Mouse (Mus musculus) midbrain, embryonic 11.5 days (tissue): Measurements from ENCODE around the gene Olfr749. TPM values are rescaled to one million over a fixed set of nuclear protein-coding genes. Genes with fewer than 3 reads are reported as not detected.
"Not testable (repeated sequence)": the region's sequence is repeated elsewhere in the genome, so short reads cannot be mapped to it uniquely, and the experiment has no call there.

Source experiments
- ATAC-seq: fragments of 200-750 bp; cut with Nextera tagmentation; 2 replicates; pipeline ENCODE4 v1.8.0; 2017; ENCODE audit warnings: moderate TSS enrichment, moderate library complexity; ENCODE audit not compliant: low FRiP score
- DNase-seq: peaks from one replicate; pipeline ENCODE4 v3.0.0; 2015; ENCODE audit warnings: low spot score; ENCODE audit errors: missing footprints
- H3K27ac ChIP-seq: fragments of 300-500 bp; sonication (generic); 2 replicates; pipeline ENCODE4 v1.5.1; 2014; ENCODE audit warnings: low read depth, low read length
- H3K27me3 ChIP-seq: fragments of 300-500 bp; sonication (generic); 2 replicates; pipeline ENCODE4 v1.6.1; 2014; ENCODE audit warnings: mild to moderate bottlenecking, low read length, moderate library complexity, mixed read lengths; ENCODE audit not compliant: control insufficient read depth, insufficient read depth
- H3K36me3 ChIP-seq: fragments of 300-500 bp; sonication (generic); 2 replicates; pipeline ENCODE4 v1.6.1; 2014; ENCODE audit warnings: mild to moderate bottlenecking, low read length, moderate library complexity, mixed read lengths; ENCODE audit not compliant: control insufficient read depth, insufficient read depth
- H3K4me1 ChIP-seq: fragments of 300-500 bp; sonication (generic); 2 replicates; pipeline ENCODE4 v1.6.1; 2014; ENCODE audit warnings: low read length; ENCODE audit not compliant: control insufficient read depth, insufficient read depth
- H3K4me2 ChIP-seq: fragments of 300-500 bp; sonication (generic); 2 replicates; pipeline ENCODE4 v1.6.1; 2014; ENCODE audit warnings: mild to moderate bottlenecking, moderate library complexity
- H3K4me3 ChIP-seq: fragments of 300-500 bp; sonication (generic); 2 replicates; pipeline ENCODE4 v1.5.1; 2014; ENCODE audit warnings: low read depth, low read length
- H3K9ac ChIP-seq: fragments of 300-500 bp; sonication (generic); 2 replicates; pipeline ENCODE4 v1.6.1; 2014; ENCODE audit warnings: low read length
- H3K9me3 ChIP-seq: fragments of 300-500 bp; sonication (generic); 2 replicates; pipeline ENCODE4 v1.6.1; 2016; ENCODE audit warnings: low read length; ENCODE audit not compliant: control insufficient read depth
- WGBS: fragments of 180-500 bp; shearing (Covaris S2); extraction: QIAGEN DNeasy Blood & Tissue Kit; methylation state at CpG from one replicate; pipeline ENCODE4 v1.1.7; 2014; 5-methylcytosine and 5-hydroxymethylcytosine counted together
- polyA plus RNA-seq: library from polyadenylated mRNA; unstranded; fragments of >200 nt; fragmentation: Nextera tagmentation; extraction: Ambion mirVana; gene quantifications from 2 replicates; pipeline ENCODE4 v1.2.1, GENCODE M21; 2014

Olfr749 gene
- polyA plus RNA-seq, 1 experiment from 2014 or later, result not detected

- Histone ChIP-seq H3K27ac (no peak overlapping the region), H3K4me1 (no peaks in the 10 kb centered on the region), H3K9ac (no peak overlapping the region), H3K36me3 (no peaks in the 10 kb centered on the region), H3K27me3 (no peaks in the 10 kb centered on the region), H3K4me3 (no peak overlapping the region), H3K4me2 (no peak overlapping the region), H3K9me3 (no peaks in the 10 kb centered on the region)
- DNase-seq, result no peak
- WGBS, result 67% methylated on average over 2 of the region's 2 CpGs
- no peak for ATAC-seq
Observed at GRCm38 (mm10) chr14:50740334-50740733, 4.6 kb downstream of the Olfr749 start.

GRCm38 (mm10) chr14:50722371-50722770 is 22.5 kb downstream of the Olfr749 start:
- not testable (repeated sequence) for H3K27me3 ChIP-seq, H3K36me3 ChIP-seq, H3K4me1 ChIP-seq, H3K9me3 ChIP-seq, H3K9ac ChIP-seq, H3K27ac ChIP-seq, H3K4me2 ChIP-seq, ATAC-seq, H3K4me3 ChIP-seq, DNase-seq
- 70% methylated on average over 3 of the region's 4 CpGs for WGBS

- H3K9me3 ChIP-seq, DNase-seq, H3K36me3 ChIP-seq, H3K27me3 ChIP-seq, H3K4me3 ChIP-seq, ATAC-seq, H3K27ac ChIP-seq, H3K9ac ChIP-seq, H3K4me1 ChIP-seq, H3K4me2 ChIP-seq: not testable (repeated sequence)
- WGBS, result 90% methylated on average over 14 of the region's 15 CpGs
Observed at GRCm38 (mm10) chr14:50719875-50720274, 25.0 kb downstream of the Olfr749 start.

- Histone ChIP-seq H3K36me3 (no peaks in the 10 kb centered on the region), H3K9me3 (no peaks in the 10 kb centered on the region), H3K27me3 (no peaks in the 10 kb centered on the region), H3K9ac (no peak within 1 kb of the TSS), H3K4me3 (no peak within 1 kb of the TSS), H3K4me1 (no peaks in the 10 kb centered on the region), H3K27ac (no peak within 1 kb of the TSS), H3K4me2 (no peak within 1 kb of the TSS)
- 63% methylated on average over 1 of the region's 1 CpGs for WGBS
- no peak for ATAC-seq
- no peak for DNase-seq
Observed at GRCm38 (mm10) chr14:50707073-50707472, 37.8 kb downstream of the Olfr749 start, which contains the start of gene Olfr748. Olfr748 (plus strand) TSS chr14:50707373.

GRCm38 (mm10) chr14:50693106-50693505 is 51.8 kb downstream of the Olfr749 start, which contains the start of gene Olfr747:
Olfr747 (minus strand) TSS chr14:50693206.
- ATAC-seq (no peak), DNase-seq (no peak)
- H3K9me3 ChIP-seq, result no peaks in the 10 kb centered on the region
- H3K36me3 ChIP-seq, result no peaks in the 10 kb centered on the region
- H3K4me1 ChIP-seq, result no peaks in the 10 kb centered on the region
- H3K4me3 ChIP-seq, result no peak within 1 kb of the TSS
- WGBS, result 90% methylated on average over 3 of the region's 3 CpGs
- no peaks in the 10 kb centered on the region for H3K27me3 ChIP-seq
- no peak within 1 kb of the TSS for H3K4me2 ChIP-seq
- no peak within 1 kb of the TSS for H3K9ac ChIP-seq
- no peak within 1 kb of the TSS for H3K27ac ChIP-seq

Other genes with a start within 250 kb of the Olfr749 start
- not detected in 2 replicates for gene Olfr742, start 241.5 kb downstream of the Olfr749 start, polyA plus RNA-seq
- not detected in 2 replicates for gene Olfr743, start 223.3 kb downstream of the Olfr749 start, polyA plus RNA-seq
- gene Olfr744, start 130.2 kb downstream of the Olfr749 start, polyA plus RNA-seq, result not detected in 2 replicates
- not detected in 2 replicates for gene Olfr745, start 105.7 kb downstream of the Olfr749 start, polyA plus RNA-seq
- not detected in 2 replicates for gene Olfr746, start 98.0 kb downstream of the Olfr749 start, polyA plus RNA-seq
- not detected in 2 replicates for gene Olfr747, start 51.9 kb downstream of the Olfr749 start, polyA plus RNA-seq
- not detected in 2 replicates for gene Olfr748, start 37.7 kb downstream of the Olfr749 start, polyA plus RNA-seq
- gene Ttc5, start 40.4 kb upstream of the Olfr749 start, polyA plus RNA-seq, result 102 and 105 TPM in 2 replicates
- gene Ccnb1ip1, start 62.6 kb upstream of the Olfr749 start, polyA plus RNA-seq, result not detected in 2 replicates
- gene Parp2, start 62.7 kb upstream of the Olfr749 start, polyA plus RNA-seq, result 61.9 and 65.5 TPM in 2 replicates
- 4.9 and 5.5 TPM in 2 replicates for gene Tep1, start 125.5 kb upstream of the Olfr749 start, polyA plus RNA-seq
- gene Klhl33, start 152.4 kb upstream of the Olfr749 start, polyA plus RNA-seq, result 0.15 and 0.25 TPM in 2 replicates
- gene Osgep, start 179.8 kb upstream of the Olfr749 start, polyA plus RNA-seq, result 157 and 165 TPM in 2 replicates
- 401 and 413 TPM in 2 replicates for gene Apex1, start 179.9 kb upstream of the Olfr749 start, polyA plus RNA-seq
- 48.4 and 59.0 TPM in 2 replicates for gene Pip4p1, start 185.8 kb upstream of the Olfr749 start, polyA plus RNA-seq
- gene Pnp, start 186.0 kb upstream of the Olfr749 start, polyA plus RNA-seq, result 73.6 and 76.3 TPM in 2 replicates
- not detected in 2 replicates for gene Gm49342, start 199.4 kb upstream of the Olfr749 start, polyA plus RNA-seq
- 0.55 and 0.57 TPM in 2 replicates for gene Pnp2, start 210.9 kb upstream of the Olfr749 start, polyA plus RNA-seq